Mouse (Mus musculus) adrenal gland, postnatal 4 days (tissue): ENCODE measurements at regions not wholly inside any gene's neighbourhood (a gene's known extent, or its start where the extent isn't known, plus 50 kb on each side); places are given as distances from the start of the nearest gene placed in this dataset.

Experiments
- DNase-seq, 2 experiments: peaks; one replicate each; pipeline ENCODE4 v3.0.0; 2021 to 2022; ENCODE audit warnings: low spot score in 2 of 2, mixed read lengths in 2 of 2

DNA sequence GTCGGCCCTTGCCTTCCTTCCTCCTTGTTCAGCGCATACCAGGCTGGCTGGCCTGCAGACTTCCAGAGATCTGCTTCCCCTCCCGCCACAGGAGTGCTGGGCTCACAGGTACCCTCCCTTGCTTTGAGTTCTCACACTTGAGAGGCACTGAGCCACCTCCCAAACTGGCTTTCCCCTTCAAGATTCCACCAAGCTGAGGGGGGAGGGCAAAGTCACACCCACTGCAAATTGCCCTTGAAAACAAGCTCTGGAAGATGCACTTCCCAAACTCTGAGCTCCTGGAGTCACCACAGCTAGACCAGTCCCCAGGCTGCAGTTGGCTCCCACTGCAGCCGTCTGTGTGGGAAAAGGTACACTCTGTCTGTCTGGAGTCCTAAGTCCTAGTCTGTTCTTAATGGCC lies 142.1 kb upstream of the Slc22a12 start:
- DNase-seq = no peak

DNA sequence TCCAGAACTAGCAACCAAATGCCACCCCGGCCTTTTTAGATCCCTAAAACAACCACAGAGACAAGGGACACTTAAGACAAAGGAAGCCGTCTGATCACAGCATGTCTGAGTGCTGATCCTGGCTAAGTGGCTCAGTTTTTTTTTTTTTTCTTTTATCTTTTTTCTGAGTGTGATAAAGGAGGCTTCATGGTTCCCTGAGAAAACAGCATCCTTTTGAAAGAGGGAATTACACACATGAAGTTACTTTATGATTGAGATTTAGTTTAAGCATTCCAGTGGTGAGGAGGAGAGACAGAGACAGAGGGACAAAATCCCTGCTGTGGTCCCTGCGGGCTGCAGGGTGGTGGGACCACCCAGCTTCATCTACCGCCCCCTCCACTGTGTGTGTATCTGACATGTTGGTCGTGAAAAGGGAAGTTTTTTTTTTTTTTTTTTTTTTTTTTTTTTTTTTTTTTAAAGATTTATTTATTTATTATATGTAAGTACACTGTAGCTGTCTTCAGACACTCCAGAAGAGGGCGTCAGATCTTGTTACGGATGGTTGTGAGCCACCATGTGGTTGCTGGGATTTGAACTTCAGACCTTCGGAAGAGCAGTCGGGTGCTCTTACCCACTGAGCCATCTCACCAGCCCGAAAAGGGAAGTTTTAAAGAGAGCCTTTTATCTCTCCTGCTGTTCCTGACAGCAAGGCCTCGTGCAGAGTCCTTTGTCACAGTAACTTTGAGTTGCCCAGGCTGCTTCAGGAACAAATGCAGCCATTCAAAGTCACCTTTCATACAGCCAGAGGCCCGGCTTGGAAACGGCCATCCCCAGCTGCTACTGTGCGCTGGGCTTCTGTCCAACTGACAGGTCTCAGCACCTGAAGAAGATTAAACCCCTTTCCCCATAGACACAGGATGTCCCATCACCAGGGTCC lies 136.8 kb upstream of the Slc22a12 start:
- no peak for DNase-seq

DNA sequence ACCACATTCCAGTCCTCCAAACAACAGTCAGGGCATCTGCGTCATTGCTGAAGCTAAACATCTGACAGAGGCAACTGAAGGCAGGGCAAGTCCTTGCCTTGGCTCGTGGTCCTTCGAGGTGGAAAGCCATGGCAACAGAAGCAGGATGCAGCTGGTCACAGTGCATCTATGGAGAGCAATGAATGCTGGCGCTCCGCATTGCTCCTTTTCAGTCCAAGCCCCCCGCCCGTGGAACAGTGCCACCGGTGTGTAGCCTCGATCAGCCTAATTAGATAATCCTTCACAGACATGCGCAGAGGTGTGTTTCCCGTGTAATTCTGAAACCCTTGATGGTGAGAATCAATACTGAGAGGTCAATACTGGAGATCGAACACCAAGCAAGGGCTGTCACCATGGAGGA lies 134.7 kb upstream of the Slc22a12 start:
- DNase-seq = no peak

DNA sequence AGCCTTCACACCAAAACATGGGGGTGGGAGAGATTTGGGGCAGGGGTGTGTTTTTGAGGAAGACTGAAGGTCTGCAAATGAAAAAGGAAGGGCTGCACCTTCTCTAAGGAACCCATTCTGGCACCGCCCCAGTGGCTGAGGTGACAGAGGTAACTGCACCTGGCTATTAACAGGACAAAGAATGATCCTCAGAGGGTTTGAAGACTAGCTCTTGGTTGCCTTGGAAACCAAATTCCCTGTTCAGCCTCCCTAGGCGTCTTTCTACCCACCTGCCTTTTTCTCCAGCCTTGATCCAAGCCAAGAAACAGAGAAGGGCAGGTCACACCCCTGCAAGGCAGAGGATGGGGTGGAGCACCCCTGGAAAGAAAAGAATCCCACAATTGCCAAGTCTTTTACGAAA lies 132.8 kb upstream of the Slc22a12 start:
- no peak for DNase-seq

DNA sequence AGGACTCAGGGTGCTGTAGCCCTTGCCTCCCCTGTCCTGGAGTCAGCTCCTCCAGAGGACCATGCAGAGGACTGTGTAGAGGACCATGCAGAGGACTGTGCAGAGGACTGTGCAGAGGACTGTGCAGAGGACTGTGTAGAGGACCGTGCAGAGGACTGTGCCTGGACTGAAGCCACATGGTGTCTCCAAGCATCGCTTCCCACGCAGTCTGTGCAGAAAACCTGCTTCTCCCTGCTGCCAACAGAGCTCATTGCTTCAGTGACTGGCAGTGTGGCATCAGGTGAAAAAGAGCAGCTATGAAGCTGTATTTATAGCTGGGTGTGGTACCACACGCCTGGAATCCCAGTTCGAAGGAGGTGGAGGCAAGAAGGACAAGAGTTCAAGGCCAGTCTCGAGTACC lies 128.9 kb upstream of the Slc22a12 start:
- DNase-seq = no peak

DNA sequence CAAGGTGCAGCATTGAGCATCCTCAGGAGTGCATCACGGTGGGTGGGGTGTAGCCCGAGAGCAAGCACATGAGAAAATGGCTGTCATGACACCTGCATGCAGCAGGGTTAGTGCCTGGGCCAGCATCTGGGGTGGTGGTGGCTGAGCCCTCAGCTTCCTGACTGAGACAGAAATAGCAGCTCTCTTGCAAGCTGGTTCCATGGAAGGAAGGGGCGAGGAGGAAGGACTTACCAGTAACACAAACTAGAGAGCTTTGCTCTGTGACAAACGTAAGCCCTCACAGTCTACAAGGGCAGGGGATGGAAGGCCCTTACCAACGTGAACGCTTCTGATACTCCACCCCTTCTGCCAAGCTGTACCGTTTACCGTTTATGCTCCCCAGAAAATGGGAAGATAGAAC lies 127.0 kb upstream of the Slc22a12 start:
- DNase-seq = no peak

DNA sequence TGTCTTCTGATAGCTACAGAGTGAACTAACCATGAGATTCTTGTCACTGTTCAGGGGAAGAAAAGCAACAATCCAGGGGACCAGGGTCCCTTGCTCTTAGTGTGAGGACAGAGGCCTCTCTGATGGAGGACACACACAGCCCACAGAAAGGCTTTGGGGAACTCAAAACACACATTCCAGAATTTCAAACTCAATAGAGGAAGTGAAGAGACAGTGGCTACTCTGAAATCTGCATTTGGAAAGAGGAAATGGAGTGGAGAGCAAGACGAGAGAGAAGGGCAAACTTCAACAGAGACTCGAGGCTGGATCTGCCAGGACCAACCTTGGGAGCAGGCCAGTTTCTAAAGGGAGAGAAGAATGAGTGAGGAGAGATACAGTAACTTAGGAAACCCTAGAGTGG lies 125.7 kb upstream of the Slc22a12 start:
- DNase-seq = no peak

DNA sequence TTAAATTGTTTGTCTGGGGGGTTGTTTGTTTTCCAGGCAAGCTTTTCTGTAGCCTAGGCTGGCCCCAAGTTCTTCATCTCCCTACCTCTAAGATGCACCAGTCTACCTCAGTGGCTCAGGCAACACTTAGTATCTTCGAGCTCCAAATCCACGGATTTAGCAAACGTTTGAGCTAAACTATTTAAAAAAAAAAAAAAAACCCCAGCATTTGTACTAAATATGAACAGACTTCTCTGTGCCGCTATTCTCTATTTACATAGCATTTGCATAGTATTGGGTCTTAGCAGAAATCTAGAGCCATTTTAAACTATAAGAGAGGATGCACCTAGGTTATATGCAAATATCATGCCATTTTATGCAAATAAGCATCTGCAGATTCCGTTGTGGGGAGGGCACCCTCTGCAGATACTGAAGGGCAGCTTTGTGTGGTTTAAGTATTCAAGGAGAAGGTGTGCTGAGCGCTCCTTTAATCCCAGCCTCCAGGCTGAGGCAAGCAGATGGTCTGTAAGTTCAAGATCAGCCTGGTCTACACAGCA lies 123.4 kb upstream of the Slc22a12 start:
- DNase-seq = no peak

DNA sequence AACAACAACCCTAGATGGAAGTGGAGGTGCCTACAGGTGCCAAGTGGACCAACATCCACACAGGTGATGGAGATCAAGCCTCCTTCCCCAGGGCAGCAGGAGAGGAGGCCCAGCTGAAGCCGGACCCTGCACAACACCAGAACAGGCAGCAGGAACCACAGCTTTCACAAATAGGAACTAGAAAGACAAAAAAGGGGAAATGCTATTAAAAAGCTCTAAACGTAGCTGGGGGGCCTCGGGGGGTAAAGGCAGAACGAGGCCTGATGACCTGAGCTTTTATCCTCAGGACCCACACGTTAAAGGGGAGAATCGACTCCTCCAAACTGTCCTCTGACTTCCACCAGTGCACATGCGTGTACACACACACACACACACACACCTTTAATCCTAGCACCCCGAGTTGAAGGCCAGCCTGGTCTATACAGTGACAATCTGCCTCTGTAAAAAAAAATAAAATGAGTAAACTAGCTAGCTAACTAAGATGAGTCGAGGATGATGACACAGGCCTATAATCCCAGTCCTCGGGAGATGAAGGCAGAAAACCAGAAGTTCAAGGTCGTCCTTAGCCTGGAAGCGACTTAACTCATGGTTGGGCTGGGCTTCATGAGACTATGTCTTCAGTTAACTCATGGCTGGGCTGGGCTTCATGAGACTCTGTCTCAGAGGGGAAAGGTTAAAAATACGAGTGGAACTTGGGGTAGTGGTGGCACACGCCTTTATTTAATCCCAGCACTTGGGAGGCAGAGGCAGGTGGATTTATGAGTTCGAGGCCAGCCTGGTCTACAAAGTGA lies 122.6 kb upstream of the Slc22a12 start:
- no peak for DNase-seq

DNA sequence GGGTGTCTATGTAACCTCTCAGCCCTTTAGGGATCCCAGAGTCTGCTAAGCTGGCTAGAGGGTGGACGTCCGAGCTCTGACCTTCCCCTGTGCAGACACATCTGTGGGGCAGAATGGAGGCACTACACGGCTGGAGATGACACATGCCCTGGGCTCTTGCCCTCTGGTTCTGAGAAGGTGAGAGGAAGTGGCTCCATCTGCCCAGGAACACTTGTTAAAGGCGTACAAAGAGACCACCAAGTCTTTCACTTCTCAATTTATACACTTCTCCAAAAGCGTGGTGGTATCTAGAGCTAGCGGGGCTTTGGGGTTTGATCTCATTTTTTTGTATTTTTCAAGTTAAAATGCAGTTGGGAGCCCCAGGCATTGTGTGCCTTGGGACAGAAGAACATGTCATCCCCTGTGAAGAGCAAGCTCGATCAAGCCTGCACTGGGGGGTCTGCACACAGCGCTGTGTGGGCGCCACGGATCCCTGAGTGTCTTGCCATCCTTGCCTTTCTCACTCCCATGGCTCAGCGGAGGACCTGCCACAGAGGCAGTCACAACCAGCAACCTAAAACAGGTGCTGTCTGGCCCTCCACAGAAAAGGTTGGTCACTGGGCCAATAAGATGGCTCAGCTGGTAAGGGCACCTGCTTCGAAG lies 121.6 kb upstream of the Slc22a12 start:
- DNase-seq = no peak

DNA sequence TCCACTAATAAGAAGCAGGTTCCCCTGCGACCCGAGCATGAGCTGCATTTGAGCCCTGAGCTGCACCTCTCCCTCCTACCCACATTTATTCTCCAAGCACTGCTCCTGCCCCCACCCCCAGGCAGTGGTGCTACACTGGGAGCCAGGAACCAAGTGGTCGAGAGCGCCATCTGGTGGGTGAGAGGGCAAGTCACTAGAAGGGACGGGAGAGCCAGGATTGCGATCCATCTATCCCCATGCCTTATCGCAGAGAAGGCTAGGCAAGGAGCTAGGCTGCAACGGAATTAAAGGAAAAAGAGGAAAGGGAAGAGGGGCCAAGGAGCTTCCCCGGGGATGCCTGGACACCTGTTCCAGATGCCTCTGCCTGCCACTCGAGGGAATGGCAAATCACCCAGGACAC lies 120.6 kb upstream of the Slc22a12 start:
- peak; percentile 73 to 76 for DNase-seq

DNA sequence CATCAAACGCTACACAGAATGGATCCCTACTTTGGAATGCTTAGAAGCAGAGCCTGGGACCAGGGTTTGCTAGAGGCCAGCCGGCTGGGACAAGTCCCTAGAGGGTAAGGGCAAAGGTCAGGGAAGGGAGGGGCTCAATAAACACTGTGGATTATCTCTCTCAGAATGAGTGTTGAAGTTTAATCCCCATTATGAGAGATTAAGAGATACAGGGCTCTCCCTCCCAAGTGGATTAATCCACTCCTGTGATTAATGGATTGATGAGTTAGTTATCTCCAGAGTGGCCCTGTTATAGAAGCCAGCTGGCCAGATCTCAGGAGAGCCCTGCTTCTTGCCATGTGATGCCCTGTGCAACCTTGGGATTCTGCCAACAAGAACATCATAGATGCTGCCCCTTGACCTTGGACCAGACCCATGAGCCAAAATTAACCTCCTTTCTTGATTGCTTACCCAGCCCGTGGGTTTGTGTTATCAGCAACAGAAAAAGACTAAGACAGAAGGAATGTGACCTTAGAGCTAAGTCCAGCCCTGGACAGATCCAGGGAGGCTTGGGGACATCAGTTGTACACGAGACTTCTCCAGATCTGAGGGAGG lies 119.6 kb upstream of the Slc22a12 start:
- no peak for DNase-seq

DNA sequence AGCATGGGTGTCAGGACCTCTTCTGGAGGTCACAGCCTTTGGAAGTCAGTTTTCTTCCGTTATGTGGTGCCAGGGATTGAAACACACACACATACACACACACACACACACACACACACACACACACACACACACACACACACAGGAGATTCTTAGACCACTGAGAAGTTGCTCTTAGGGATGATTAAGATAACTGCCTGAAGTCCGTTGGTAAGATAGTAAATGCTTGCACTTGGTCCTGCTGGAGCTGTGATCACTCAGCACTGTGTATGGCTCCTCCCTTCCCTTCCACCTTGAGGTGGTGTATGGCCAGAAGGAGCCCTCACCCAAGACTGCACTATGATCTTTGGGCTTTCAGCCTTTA lies 118.7 kb upstream of the Slc22a12 start:
- DNase-seq = no peak

DNA sequence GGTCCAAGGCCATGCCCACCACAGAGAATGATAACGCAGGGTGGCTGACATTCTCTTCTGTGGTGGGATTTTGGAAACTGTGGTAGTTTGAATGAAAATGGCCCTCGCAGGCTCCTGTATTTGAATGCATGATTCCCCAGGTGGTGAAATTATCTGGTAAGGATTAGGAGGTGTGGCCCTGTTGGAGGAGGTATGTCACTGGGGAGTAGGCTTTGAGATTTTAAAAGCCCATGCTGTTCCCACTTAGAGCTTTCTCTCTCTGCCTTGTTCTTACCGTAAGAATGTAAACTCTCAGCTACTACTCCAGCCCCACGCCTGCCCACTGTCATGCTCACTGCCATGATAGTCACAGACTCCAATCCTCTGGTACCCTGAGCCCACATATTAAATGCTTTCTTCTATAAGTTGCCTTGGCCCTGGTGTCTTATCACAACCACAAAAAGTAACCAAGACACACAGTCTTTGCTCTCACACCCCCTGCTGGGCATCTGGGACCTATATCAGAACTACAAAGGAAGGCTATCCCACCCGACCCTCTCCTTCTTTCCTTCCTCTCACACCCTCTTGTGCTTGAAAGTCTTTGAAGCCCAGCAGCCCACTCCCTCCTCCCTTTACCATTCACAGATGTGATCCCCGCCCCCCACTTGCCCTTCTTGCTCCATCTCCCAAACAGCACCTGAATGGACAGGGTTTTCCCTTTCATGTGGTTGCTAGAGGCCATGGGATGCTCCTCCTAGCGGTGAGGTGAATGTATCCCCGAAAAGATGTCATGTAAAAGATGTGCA lies 118.1 kb upstream of the Slc22a12 start:
- DNase-seq = no peak

DNA sequence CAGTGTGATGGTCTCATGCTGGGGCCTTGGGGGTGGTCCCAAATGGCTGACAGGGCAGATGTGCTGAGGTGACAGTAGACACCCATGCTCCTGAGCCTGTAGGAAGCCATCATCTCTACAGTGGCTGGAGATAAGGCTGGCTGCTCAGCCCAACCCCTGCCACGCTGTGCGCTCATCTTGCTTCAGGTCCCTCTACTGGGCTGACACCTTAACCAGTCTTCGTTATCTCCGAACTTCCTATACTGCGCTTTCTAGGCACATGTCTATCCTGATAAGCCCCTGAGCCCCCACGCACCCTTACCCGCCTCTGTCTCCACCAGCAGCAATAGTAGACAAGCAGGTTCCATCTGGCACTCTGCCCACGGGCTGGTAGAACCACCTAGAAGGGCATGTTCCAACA lies 117.3 kb upstream of the Slc22a12 start:
- DNase-seq = no peak

DNA sequence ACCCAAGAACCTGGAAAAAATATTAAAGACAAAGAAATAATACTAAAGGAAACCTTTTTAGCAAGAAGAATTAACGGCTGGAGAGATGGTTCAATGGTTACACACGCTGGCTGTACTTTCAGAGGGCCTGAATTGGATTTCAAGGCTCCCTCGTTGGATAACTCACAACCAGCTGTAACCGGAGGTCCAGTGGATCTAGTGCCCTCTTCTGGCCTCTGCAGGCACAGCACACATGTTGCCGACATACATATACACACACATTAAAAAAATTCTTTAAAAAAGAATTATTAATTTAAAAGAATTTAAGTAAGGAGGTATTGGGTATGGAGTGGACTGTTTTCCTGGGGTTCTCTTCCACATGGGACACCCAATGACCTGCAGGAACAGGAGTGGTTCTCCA lies 111.7 kb upstream of the Slc22a12 start:
- DNase-seq = no peak

DNA sequence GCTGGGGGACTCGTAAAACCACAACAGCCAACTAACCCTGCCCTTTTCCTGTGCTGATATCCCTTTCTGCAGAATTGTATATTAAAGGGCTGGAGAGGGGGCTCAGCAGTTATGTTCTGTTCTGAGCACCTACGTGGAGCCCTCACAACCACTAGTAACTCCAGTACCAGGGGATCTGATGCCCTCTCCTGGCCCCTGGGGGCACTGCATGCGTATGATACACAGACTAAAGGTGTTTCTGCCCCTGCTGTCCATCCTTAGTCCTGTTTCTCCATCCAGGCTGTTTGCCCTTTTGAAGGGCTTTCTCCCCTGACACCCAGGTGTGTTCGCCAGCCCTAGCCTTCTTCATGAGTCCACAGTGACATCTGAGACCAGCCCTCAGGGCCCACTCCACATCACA lies 109.9 kb upstream of the Slc22a12 start:
- DNase-seq = no peak

DNA sequence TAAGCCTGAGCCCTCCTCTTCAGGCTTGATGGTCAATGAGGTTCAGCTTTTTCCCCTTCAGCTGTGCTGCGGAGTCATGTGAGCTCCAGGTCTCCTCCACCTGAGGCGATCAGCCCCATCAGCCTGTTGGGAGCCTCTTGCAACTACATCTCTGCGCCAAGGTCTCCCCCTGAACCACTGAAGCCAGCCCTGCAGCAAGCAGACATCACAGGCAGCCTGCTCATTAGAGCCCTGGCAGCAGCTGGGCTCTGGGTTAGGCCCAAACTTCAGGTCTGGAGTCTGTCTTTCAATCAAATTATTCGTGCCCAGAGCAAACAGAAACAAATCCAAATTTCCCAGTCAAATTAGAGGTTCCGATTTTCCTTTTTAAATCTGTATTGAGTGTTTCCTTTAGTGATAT lies 108.4 kb upstream of the Slc22a12 start:
- DNase-seq = no peak

DNA sequence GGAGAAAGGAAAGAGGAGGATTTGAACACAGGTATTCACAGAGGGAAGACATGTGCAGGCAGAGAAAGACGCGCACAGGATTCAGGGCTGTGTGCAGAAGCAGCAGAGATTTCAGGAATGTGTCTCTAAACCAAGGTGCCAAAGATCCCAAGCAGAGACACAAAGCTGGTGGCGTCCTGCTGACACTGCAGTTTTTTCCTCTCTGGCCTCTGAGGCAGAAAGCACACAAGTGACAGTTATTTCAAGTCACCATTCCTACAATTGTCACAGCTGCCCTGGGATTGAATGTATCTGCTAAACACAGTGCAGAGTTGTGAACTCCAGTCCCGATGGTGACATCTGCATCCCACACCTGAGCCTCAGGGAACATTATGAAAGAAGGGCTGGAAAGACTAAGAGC lies 107.1 kb upstream of the Slc22a12 start:
- no peak for DNase-seq

DNA sequence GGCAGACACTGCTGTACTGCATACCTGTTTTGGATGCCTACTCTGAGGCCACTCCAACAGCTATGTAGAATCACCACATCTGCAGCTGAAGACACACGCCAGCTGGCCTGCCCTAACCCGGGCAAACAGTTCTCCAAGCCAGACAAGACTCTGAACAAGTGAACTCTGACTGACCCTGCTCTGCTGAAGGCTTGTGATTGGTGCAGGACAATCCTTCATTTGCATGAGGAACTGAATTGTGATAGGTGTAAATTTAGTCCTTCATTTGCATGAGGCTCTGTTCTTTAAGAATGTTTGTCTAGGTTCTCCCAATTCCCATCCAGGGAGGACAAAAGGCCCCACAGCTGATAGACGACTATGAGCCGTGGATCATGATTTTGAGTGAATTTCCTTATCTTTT lies 104.9 kb upstream of the Slc22a12 start:
- no peak for DNase-seq

DNA sequence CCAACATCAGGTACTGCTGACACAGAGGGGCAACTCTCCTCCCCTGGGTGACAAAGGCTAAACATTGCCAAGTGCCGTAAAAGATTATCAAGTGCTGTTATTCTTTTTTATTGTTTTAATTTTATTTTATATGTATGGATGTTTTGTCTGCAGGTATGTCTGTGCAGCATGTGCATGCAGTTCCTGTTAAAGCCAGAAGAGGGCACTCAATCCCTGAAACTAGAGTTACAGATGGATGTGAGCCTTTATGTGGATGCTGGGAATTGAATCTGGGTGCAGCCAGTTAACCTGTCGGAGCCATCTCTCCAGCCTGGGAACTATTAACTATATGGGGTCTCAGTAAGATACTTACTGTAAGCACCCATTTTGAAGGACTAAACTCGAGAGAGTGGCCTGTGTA lies 104.4 kb upstream of the Slc22a12 start:
- DNase-seq = no peak
